Mouse (Mus musculus): ENCODE results near the gene Gm49416. TPM values are rescaled to one million over a fixed set of nuclear protein-coding genes. Genes with fewer than 3 reads are reported as not detected.

Gene Gm49416
- total RNA-seq, 2 experiments from 2014 or later = 1.7 TPM; not detected in 1

DNA sequence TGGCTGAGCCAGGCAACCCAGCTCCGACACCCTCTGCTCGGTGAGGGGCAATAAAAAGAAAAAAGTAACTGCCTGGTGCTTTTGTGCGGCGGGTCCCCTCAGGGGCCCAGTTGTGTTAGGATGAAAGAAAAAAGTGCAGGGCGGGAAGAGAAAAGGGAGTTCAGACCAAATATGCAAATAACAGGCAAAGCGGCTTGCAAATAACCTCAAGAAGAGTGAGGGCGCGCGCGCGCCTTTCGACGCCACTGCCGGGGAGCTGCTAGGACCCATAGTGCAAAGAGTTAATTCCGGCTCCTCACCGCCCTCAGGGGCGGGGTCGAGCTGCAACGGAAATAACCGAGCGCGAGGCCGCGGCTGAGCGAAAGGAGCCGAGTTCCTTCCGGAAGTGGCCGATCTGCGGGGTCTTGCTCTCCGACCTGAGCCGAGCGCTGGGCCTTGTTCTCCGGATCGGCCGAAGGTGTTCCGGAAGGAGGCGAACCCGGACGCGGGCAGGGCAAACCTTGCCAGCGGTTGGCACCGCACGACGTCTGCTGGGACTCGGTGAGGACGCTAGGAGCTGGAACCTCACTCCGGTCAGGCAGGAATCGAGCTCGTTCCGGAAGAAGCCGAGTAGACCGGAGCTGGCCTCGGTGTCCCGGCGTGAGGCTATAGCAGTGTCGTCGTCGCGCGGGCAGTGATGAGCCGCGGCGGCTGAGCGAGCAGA is 52.9 kb downstream of the Gm49416 start, which contains the start of gene Mta2:
Gene Mta2, plus strand, starts transcription at position 361 of the 703 bp plus-strand sequence.
- intact Hi-C loops (cut with DNase I) = no loop called here
- peak; percentile 93 to 98 for DNase-seq (ENCODE audit: extremely low spot score in 1 of 2, low spot score in 2 of 2)

- intact Hi-C loops (cut with DNase I) = no loop called here
- no peak for DNase-seq (ENCODE audit: extremely low spot score in 1 of 2, low spot score in 2 of 2)
Observed at GRCm38 (mm10) chr19:8942276-8942964, 53.7 kb downstream of the Gm49416 start.

DNA sequence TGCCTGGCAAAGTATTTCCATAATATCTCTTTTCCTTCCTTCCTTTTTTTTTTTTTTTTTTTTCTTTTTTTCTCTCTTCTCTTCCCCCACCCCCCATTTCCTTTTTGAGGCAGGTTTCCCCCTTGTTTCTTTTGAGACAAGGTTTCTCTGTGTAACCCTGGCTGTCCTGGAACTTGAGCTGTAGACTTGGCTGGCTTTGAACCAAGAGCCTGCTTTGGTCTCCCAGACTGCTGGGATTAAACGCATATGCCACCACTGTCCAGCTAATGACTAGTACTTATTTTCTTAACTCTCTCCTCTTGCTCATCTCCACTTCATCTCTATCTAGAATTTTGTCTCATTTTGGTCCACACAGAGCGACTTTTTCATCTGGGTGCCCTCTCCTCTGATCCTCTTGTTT is 54.3 kb downstream of the Gm49416 start:
- intact Hi-C loops (cut with DNase I) = no loop called here

GRCm38 (mm10) chr19:8944062-8944461 is 55.3 kb downstream of the Gm49416 start:
- DNase-seq (ENCODE audit: extremely low spot score in 1 of 2, low spot score in 2 of 2) = no peak
- intact Hi-C loops (cut with DNase I) = no loop called here

More for the DNA sequence above, 54.3 kb downstream of the Gm49416 start:
- no peak for DNase-seq (ENCODE audit: extremely low spot score in 1 of 2, low spot score in 2 of 2)

DNA sequence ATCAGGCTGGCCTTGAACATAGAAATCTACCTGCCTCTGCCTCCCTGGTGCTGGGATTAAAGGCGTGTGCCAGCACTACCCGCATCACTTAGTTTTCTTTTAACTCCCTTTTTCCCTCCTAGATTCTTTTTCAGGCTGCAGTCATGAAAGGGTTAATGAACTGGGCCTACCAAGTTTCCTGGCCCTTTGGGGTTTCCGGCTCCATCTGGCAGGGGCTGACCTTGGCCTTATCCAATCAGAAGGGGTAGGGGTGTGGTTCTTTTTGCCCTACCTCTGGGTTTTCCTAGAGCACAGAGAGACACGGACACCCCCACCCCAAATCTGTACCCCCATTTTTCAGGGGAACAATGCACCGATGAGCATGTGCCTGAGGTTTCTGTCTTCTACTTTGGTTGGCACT is 56.0 kb downstream of the Gm49416 start:
- DNase-seq (ENCODE audit: extremely low spot score in 1 of 2, low spot score in 2 of 2) = peak in 1 of 2 experiments; percentile 91
- intact Hi-C loops (cut with DNase I) = no loop called here

Small RNAs within 50 kb of the gene (microRNA-seq; reads per million reads assigned to microRNA genes)
- gene Mir5136 = not detected

Other genes with a start within 250 kb of the Gm49416 start
- gene Chrm1, start 225.1 kb upstream of the Gm49416 start, total RNA-seq (2021) = 100 to 1,000 TPM; 119 to 128 TPM
- 100 to 1,000 TPM; 195 to 198 TPM for gene Slc3a2, start 165.6 kb upstream of the Gm49416 start, total RNA-seq (2021)
- gene Wdr74, start 153.1 kb upstream of the Gm49416 start, total RNA-seq (2021) = 10 to 100 TPM; 47.3 to 47.4 TPM
- 1 to 10 TPM; 1.3 to 2.2 TPM for gene 1700092M07Rik, start 148.2 kb upstream of the Gm49416 start, total RNA-seq (2021)
- 10 to 100 TPM; 68.1 to 69.0 TPM for gene Stx5a, start 147.5 kb upstream of the Gm49416 start, total RNA-seq (2021)
- 10 to 100 TPM; 72.7 to 76.2 TPM for gene Nxf1, start 131.9 kb upstream of the Gm49416 start, total RNA-seq (2021)
- 10 to 100 TPM; 87.9 to 93.9 TPM for gene Tmem223, start 117.9 kb upstream of the Gm49416 start, total RNA-seq (2021)
- 1 to 10 TPM; 7.2 to 8.9 TPM for gene Tmem179b, start 114.5 kb upstream of the Gm49416 start, total RNA-seq (2021)
- 10 to 100 TPM; 16.4 to 17.8 TPM for gene Taf6l, start 102.5 kb upstream of the Gm49416 start, total RNA-seq (2021)
- 100 to 1,000 TPM; 109 to 110 TPM for gene Polr2g, start 90.3 kb upstream of the Gm49416 start, total RNA-seq (2021)
- gene Zbtb3, start 86.4 kb upstream of the Gm49416 start, total RNA-seq (2021) = 1 to 10 TPM; 4.5 to 5.5 TPM
- 10 to 100 TPM; 27.7 to 29.0 TPM for gene Ttc9c, start 69.6 kb upstream of the Gm49416 start, total RNA-seq (2021)
- gene Hnrnpul2, start 68.9 kb upstream of the Gm49416 start, total RNA-seq (2021) = 10 to 100 TPM; 98.6 to 98.9 TPM
- gene AC129217.1, start 59.2 kb upstream of the Gm49416 start, total RNA-seq (2021) = 1 to 10 TPM in 1 of 2 experiments, not detected in 1; 1.9 TPM
- gene Bscl2, start 51.5 kb upstream of the Gm49416 start, total RNA-seq (2021) = 10 to 100 TPM; 96.1 to 97.0 TPM
- gene Gng3, start 49.7 kb upstream of the Gm49416 start, total RNA-seq (2021) = 100 to 1,000 TPM; 319 to 328 TPM
- gene Lrrn4cl, start 38.2 kb upstream of the Gm49416 start, total RNA-seq (2021) = 1 to 10 TPM in 1 of 2 experiments, under 1 TPM in 1; 0.43 to 1.0 TPM
- gene Ubxn1, start 17.4 kb upstream of the Gm49416 start, total RNA-seq (2021) = 100 to 1,000 TPM; 101 TPM
- gene Uqcc3, start 8.0 kb upstream of the Gm49416 start, total RNA-seq (2021) = 10 to 100 TPM; 26.1 to 33.3 TPM
- 1 to 10 TPM; 3.4 to 7.9 TPM for gene Lbhd1, start 5.2 kb upstream of the Gm49416 start, total RNA-seq (2021)
- gene Gm49403, start 5.0 kb upstream of the Gm49416 start, total RNA-seq (2021) = not detected
- gene 1810009A15Rik, start 73 bp upstream of the Gm49416 start, total RNA-seq (2021) = 10 to 100 TPM; 19.5 to 23.4 TPM
- gene Ints5, start 4.1 kb downstream of the Gm49416 start, total RNA-seq (2021) = 10 to 100 TPM; 22.0 to 23.1 TPM
- 10 to 100 TPM; 94.4 to 96.8 TPM for gene Ganab, start 9.1 kb downstream of the Gm49416 start, total RNA-seq (2021)
- gene B3gat3, start 31.4 kb downstream of the Gm49416 start, total RNA-seq (2021) = 100 to 1,000 TPM; 141 to 144 TPM
- 1 to 10 TPM; 2.1 to 2.4 TPM for gene Rom1, start 40.4 kb downstream of the Gm49416 start, total RNA-seq (2021)
- 1 to 10 TPM; 7.5 to 8.5 TPM for gene Eml3, start 40.6 kb downstream of the Gm49416 start, total RNA-seq (2021)
- 10 to 100 TPM; 50.2 to 52.4 TPM for gene Mta2, start 52.9 kb downstream of the Gm49416 start, total RNA-seq (2021)
- gene Tut1, start 64.9 kb downstream of the Gm49416 start, total RNA-seq (2021) = 10 to 100 TPM; 14.6 to 16.0 TPM
- gene Eef1g, start 78.1 kb downstream of the Gm49416 start, total RNA-seq (2021) = 100 to 1,000 TPM; 228 to 251 TPM
- 10 to 100 TPM; 14.5 to 17.8 TPM for gene Ahnak, start 100.4 kb downstream of the Gm49416 start, total RNA-seq (2021)
- not detected for gene Scgb1a1, start 199.0 kb downstream of the Gm49416 start, total RNA-seq (2021)
- 10 to 100 TPM; 86.4 to 86.9 TPM for gene Asrgl1, start 246.7 kb downstream of the Gm49416 start, total RNA-seq (2021)

Data from left cerebral cortex, postnatal 10 days (tissue).